Mouse (Mus musculus) c-Kit-positive CD71-negative TER-119-negative erythroid progenitor cells, embryonic 14.5 days (primary cell): ENCODE measurements around the gene Gm45021.

Source experiments
- DNase-seq: peaks from one replicate; pipeline ENCODE4 v3.0.0-alpha.2; 2013; ENCODE audit warnings: low read depth

Gene Gm45021

GRCm38 (mm10) chr6:48589194-48589750, at the start of gene Gm45021:
Gm45021 (plus strand) TSS chr6:48589610.
- no peak for DNase-seq

DNA sequence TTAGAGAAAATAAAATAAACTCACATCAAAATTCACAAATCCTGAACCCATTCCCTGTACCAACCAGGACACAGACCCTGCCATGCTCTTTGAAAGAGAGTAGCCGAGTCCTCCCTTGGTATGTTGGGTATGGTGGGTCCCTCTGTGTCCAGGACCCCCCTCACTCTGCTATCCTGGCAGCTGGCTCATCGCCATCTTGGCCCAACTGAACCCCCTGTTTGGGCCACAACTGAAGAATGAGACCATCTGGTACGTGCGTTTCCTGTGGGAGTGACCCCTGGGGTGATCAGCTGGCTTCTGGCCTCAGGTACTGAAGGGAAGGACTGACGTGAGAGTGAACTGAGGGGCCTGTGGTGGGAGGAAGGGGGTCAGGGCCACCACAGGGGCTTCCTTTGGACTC, 49.5 kb upstream of the Gm45021 start:
- DNase-seq, result no peak

DNA sequence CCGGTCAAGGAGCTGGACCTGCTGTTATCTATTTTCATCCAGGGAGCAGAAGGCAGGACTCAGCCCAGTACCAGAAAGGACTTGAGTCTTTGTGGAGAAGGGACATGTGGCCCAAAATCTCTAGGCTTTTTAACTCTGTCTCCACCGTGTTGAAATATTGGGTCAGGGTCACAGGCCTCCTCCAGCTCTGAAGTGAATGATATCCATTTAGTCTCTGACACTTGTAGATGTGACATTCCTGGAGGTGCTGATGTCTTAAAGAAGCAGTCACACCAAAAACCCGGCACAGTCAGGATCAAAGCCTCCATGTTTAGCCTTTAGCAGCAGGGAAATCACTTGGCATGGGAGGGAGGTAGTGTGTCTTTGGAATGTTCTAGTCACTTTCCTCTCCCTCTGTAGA, 48.7 kb upstream of the Gm45021 start:
- DNase-seq, result no peak

DNA sequence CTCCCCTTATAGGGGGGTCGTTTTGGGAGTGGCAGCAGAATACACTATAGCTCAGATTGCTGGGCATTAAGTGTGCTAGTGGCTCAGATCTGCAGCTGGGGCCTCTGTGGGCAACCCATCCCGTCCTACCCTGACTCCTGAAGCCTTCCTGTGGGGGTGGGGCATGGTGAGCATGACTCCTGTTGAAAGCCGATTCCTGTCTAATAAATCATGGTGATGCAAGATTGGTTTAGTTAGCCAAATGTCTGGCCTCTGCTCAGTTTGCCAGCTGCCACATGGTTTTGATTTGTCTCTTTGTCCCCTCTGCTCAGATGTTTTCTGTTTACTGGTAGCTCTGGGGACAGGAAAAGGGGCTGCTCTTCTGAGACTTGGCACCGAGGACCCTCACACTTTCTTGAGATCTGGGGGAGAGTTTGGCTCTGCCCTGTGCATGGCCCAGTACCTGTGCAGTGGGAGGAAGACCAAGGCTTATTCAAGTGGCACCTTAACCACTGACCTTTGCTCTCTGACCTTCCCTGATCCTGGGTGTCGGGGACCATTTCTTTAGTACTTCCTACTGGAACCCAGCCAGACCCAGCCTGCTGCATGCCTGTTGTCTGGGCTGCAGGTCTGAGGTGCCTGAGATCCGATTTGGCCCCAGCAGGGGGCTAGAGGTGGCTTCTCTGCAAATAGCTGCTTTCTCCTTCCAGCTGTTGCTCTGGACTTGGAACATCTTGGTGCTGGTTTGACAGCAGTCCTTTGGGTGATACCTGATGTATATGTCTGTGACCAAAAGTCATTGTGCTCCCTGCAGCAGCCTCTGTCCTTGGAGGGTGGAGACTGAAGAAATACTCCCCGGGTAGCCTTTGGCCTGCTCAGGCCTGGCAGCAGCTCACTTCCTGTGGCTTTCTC, 47.6 kb upstream of the Gm45021 start:
- DNase-seq, result no peak

DNA sequence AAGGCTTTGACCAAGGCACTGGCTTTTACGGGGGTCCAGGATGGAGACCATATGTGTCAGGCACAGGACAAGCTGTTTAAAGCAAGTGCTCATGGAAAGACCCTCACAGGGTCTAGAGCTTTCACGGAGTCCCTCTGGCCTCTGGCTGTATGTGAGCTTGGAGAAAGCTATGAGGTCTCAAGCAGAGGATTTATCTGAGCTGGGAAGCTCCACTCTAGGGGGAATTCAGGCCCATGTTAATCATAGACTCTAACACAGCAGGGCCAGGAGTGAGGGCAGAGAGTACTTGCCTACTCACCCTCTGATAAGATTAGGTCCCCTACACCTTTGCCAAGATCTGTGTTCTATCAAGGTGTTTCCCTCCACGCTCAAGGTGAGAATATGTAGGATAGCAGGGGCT, 46.8 kb upstream of the Gm45021 start:
- no peak for DNase-seq

- no peak for DNase-seq
These were observed 44.2 kb upstream of the Gm45021 start for GRCm38 (mm10) chr6:48545251-48545650.

DNA sequence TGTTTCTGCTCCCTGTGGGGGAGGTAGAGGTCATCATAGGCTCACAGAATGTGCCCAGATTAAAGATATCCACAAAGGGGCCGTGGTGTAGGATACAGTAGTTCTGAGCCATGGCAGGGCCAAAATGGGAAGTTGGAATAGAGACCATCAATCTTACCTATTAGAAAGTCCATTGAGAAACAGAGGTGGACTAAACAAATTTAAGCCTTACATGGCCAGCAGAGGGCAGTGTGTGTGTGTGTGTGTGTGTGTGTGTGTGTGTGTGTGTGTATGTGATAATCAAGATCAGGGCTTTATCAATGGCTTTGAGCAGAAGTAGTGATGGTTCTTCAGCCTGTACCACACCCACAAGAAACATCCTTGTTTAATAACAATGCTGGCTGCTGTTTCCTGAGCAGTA, 43.1 kb upstream of the Gm45021 start:
- no peak for DNase-seq

DNA sequence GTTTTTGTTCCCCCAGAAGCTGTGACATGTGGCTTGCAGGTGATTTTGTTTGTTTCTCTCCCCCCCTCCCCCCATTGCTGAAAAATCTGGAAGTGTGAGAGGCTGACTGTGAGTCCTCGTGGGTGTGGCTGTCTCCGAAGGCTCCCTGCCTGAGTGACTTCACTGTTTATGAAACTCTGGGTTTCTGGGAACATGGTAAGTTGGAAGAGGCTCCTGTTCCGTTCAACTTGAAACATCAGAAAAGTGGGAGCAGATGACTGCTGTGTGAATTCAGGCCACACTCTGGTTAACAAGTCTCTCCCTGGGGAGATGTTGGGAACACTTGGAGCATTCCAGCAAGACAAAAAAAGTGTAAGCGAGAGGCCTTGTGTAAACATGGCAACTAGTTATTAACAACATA, 42.6 kb upstream of the Gm45021 start:
- no peak for DNase-seq

DNA sequence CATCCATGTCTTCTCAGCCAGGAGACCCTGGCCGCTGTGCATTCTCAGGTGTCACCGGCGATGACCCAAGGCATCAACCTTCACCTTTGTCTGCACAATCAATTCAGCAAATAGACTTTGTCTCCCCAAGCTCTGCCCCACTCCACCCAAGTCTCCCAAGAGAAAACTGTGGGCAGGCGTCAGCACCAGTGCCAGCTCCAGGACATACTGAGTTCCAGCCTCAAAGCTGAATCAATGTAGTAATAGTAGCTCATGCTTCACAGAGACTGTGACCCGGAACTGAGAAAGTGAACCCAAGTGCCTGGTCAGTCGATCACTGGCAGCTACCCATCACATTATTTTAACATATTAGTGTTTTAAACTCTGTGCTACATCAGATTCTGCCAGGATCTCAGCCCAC, 41.1 kb upstream of the Gm45021 start:
- DNase-seq, result no peak

DNA sequence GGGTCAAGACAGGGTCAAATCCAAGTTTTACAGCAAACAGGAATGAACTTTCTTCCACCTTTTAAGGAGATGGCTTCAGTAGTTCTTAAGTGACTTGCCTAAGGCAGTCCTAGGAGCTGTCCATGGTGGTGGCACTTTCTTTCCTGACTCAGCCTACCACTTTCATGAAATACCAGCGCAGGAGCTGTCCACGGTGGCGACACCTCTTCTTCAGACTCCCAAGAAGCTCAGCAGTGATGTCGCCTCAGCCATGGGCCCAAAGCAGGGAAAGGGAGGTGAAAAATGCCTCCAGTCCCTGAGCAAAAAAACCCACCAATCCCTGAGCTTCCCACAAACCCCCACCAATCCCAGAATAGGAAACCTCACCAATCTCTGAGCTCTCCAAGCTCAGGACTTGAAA, 36.5 kb upstream of the Gm45021 start:
- DNase-seq, result peak; percentile 83

GRCm38 (mm10) chr6:48553819-48554218, 35.6 kb upstream of the Gm45021 start:
- no peak for DNase-seq

GRCm38 (mm10) chr6:48554280-48555103, 34.9 kb upstream of the Gm45021 start, which contains the start of gene Lrrc61:
Lrrc61 (plus strand) TSS chr6:48554796.
- DNase-seq, result peak; percentile 84

GRCm38 (mm10) chr6:48555104-48555890, 34.1 kb upstream of the Gm45021 start:
- DNase-seq, result no peak

- DNase-seq, result no peak
These were observed 33.5 kb upstream of the Gm45021 start for GRCm38 (mm10) chr6:48555956-48556355.

- DNase-seq, result no peak
These were observed 23.6 kb upstream of the Gm45021 start for GRCm38 (mm10) chr6:48565693-48566310.

- DNase-seq, result no peak
These were observed 23.1 kb upstream of the Gm45021 start for GRCm38 (mm10) chr6:48566312-48566711.

DNA sequence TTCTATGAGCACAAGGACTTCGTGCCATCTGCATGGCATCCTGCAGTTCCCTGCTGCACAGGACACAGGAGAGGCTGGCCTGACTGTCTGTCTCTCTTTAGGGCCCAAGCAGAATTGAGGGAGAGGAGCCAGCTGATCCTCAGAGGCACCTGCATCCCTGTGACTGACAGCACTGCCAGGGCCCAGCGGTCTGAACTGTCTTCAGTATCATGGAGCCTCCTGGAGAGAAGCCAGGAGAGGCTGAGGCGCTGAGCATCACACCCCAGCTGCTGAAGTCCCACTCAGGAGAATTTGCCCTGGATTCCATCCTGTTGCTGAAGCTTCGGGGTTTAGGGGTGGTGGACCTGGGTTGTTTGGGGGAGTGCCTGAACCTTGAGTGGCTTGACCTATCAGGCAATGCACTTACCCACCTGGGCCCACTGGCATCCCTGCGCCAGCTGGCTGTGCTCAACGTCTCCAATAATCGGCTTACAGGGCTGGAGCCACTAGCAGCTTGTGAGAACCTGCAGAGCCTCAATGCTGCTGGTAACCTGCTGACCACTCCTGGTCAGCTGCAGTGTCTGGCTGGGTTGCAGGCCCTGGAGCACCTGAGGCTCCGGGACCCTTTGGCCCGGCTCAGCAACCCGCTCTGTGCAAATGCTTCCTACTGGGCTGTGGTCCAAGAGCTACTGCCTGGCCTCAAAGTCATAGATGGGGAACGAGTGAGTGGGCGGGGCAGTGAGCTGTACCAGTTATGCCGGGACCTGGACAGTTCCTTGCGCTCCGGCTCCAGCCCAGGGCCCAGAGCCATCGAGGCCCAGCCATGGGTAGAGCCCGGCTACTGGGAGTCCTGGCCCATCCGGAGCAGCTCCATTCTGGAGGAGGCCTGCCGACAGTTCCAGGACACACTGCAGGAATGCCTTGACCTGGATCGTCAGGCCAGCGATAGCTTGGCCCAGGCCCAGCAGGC, 21.1 kb upstream of the Gm45021 start:
- no peak for DNase-seq

DNA sequence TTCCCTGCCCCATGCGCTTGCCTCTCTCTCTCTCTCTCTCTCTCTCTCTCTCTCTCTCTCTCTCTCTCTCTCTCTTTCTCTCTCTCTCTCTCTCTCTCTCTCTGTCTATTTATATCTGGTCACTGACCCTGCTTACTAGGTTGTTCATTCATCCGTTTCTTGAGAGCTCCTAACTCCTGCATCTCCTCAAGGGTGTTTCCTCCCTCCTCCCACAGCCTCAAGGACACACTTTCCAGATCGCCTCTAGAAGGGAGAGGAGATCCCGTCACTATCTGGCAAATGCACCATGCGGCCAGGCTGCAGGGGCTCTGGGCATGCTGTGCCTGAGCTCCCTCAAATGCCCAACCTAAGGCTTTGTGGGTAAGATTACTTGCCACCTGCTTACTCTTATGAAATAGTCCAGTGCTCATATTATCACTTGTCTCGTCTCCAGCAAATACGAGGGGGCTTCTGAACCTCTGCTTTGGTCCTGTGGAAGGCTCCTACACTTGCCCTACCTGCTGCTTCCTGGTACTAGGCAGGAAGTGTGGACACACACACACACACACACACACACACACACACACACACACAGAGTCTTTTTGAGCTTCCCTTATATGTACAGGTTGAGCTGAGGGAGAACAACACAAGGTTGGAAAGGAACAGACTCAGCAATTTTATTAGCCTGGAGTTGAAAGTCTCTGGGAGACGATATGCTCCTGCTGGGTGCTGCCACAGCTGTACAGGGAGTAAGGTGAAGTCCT, 20.2 kb upstream of the Gm45021 start:
- DNase-seq, result no peak

DNA sequence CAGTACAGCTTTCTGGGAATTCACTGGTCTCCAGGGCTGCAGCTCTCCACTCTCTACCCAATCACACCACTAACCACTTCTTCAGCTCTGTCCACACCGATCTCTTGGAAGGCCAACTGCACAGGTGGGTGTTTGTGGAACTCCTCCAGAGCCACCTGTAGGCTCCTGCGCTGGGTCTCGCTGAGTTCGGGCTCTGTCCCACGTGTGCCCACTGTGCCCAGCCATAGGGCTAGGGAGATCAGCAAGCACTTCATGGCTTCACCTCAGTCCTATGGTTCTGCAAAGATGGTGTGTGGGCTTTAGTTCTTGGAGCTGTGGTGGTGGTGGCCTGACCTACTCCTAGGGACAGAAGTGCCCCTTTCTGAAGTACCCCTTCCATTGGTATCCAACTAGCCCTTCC, 17.4 kb upstream of the Gm45021 start:
- DNase-seq, result no peak
